ENCODE assay signal across 36 mouse cellular contexts in the genomic region with DNA sequence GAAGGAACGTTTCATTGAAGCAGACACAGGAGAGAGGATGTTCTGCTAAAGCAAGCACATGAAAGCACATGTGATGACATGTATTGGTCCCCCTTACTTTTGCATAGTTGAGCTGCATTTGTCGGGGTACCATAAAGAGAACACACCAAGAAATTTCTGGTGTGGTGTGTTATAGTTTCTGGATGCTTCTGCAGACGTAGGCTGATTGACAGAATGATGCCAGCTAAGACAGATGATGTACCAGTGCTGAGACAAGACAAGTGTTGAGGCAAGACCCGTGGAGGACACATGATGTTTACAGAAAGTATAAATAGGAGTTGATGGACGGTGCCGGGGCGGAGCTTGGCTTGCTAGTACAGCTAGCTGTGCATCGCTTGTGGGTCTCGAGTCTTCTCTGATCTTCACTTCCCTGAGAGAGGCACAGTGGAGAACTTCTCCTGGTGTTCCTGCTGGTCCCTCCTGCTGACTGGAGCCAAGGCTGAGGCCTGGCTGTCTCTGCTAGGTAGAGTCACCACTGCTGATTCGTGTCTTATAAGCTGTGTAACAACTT. TPM values are rescaled to one million over a fixed set of nuclear protein-coding genes. Genes with fewer than 3 reads are reported as not detected.
"Had no signal": no experiment of that assay in that cellular context is flagged by ENCODE, and none has a peak within 500 bp of the region (broad histone marks: within the 10 kb centered on the region; RNA-seq: fewer than 3 reads in every experiment).

No protein-coding gene starts in this region.

- H3K36me3 ChIP-seq: heart, embryonic 12.5 days; hindbrain, embryonic 13.5 days; hindbrain, embryonic 15.5 days; intestine, embryonic 15.5 days; limb, embryonic 13.5 days; limb, embryonic 15.5 days; liver, embryonic 12.5 days had no signal

- DNase-seq: gastrocnemius, postnatal 14 days; gastrocnemius, postnatal 36 days; heart, adult 11 months; heart, adult 2 months; heart, postnatal 10 days; kidney, adult 2 months; kidney, postnatal 10 days; kidney, postnatal 25 days; layer of hippocampus, adult 9-11 months; layer of hippocampus, postnatal 36 days; left cerebral cortex, postnatal 4 days had no signal

- H3K4me1 ChIP-seq: heart, embryonic 12.5 days; hindbrain, embryonic 13.5 days; hindbrain, embryonic 15.5 days; liver, embryonic 12.5 days had no signal

- H3K27me3 ChIP-seq: heart, embryonic 12.5 days; hindbrain, embryonic 13.5 days; hindbrain, embryonic 15.5 days; intestine, embryonic 15.5 days; limb, embryonic 13.5 days; limb, embryonic 15.5 days; liver, embryonic 12.5 days had no signal

- H3K4me3 ChIP-seq: heart, adult 2 months; heart, embryonic 12.5 days; hindbrain, embryonic 13.5 days; hindbrain, embryonic 15.5 days; intestine, embryonic 15.5 days; limb, embryonic 13.5 days; limb, embryonic 15.5 days; liver, embryonic 12.5 days had no signal

- H3K9me3 ChIP-seq: hindbrain, embryonic 13.5 days; hindbrain, embryonic 15.5 days; intestine, embryonic 15.5 days; limb, embryonic 15.5 days; liver, embryonic 12.5 days had no signal

- H3K27ac ChIP-seq: heart, adult 2 months; hindbrain, embryonic 13.5 days; hindbrain, embryonic 15.5 days; intestine, embryonic 15.5 days; limb, embryonic 13.5 days; limb, embryonic 15.5 days; liver, embryonic 12.5 days; liver, embryonic 14.5 days had no signal

RNA-seq across cellular contexts. Expression of a gene that starts 23.3 kb away (rescaled TPM):
- total RNA-seq: layer of hippocampus, adult 18-20 months; layer of hippocampus, adult 8-10 months; layer of hippocampus, postnatal 14 days; layer of hippocampus, postnatal 36 days; left cerebral cortex, adult 18-20 months; left cerebral cortex, postnatal 10 days; left cerebral cortex, postnatal 25 days; left cerebral cortex, postnatal 4 days had no signal

RNA-seq across cellular contexts. Expression of a gene that starts 25.8 kb away (rescaled TPM):
- total RNA-seq: gastrocnemius, adult 18-20 months; gastrocnemius, adult 8-10 months; gastrocnemius, postnatal 14 days; gastrocnemius, postnatal 36 days; heart, adult 2 months; heart, postnatal 10 days; heart, postnatal 25 days; hematopoietic stem cell, adult 5-6 weeks; layer of hippocampus, adult 18-20 months; layer of hippocampus, postnatal 14 days; layer of hippocampus, postnatal 36 days; left cerebral cortex, adult 18-20 months; left cerebral cortex, adult 8-10 months; left cerebral cortex, postnatal 10 days; left cerebral cortex, postnatal 25 days; left cerebral cortex, postnatal 4 days; liver, adult 2 months had no signal
- polyA plus RNA-seq: heart, embryonic 12.5 days; heart, embryonic 14.5 days; heart, embryonic 16.5 days; hindbrain, embryonic 11.5 days; hindbrain, embryonic 13.5 days; hindbrain, embryonic 15.5 days; intestine, embryonic 15.5 days; intestine, postnatal 0 days; kidney, embryonic 14.5 days; limb, embryonic 15.5 days; liver, adult 2 months; liver, embryonic 12.5 days; liver, embryonic 14.5 days had no signal
